Comparison of ENCODE assay signal across 11 mouse cellular contexts in the genomic region with DNA sequence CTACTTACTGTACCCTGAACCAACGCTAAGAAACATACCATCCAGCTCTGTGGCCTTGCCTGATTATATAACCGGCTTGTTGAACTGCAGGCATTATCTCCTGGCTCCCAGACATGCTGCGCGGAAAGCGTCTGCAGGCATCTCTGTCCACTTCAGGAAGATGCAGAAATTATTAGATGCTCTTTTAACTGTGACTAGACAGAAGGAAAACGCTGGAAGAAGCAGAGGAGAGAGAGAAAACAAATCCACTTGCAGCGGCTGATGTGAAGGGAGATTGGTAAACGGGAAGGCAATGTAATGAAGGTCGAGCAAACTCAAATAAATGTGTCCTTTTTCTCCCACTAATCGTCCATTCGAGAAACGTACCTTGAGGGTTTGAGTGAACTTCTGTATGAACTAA. TPM values are rescaled to one million over a fixed set of nuclear protein-coding genes. Genes with fewer than 3 reads are reported as not detected.
A peak's percentile ranks its signal among the peaks of the same experiment; 100 is the strongest.
DNase-seq lines count a peak whose midpoint lies in the region; ATAC-seq and TF ChIP-seq lines count a peak whose summit lies in the region.
"Had no signal": no experiment of that assay in that cellular context is flagged by ENCODE, and none has a peak within 500 bp of the region (broad histone marks: within the 10 kb centered on the region; RNA-seq: fewer than 3 reads in every experiment).

No protein-coding gene starts in this region.

- DNase-seq in cerebellum, adult 9-11 months, result peak; percentile 25
- DNase-seq in cerebellum, adult 18-20 months, result no peak
- DNase-seq in hindbrain, embryonic 14.5 days (ENCODE audit: low spot score), result no peak
- DNase-seq in hindbrain, postnatal 0 days (ENCODE audit: low spot score), result no peak
- peak; percentile 1 for DNase-seq in retina, postnatal 1 day
- DNase-seq in retina, embryonic 14.5 days (ENCODE audit: low spot score), result no peak
- no peak for DNase-seq in kidney, adult 18-20 months

- peaks cover 9% of the 10 kb centered on the region for H3K4me1 ChIP-seq in hindbrain, embryonic 14.5 days (replicated peaks; ENCODE audit: control insufficient read depth, insufficient read depth, low read length)
- H3K4me1 ChIP-seq in hindbrain, postnatal 0 days (ENCODE audit: insufficient read depth, low read length), result peaks cover 4% of the 10 kb centered on the region; the same call in 1 of the 2 replicates

- H3K27me3 ChIP-seq in hindbrain, embryonic 14.5 days (ENCODE audit: control insufficient read depth, insufficient read depth, low read length), result no peaks in the 10 kb centered on the region
- no peaks in the 10 kb centered on the region for H3K27me3 ChIP-seq in hindbrain, postnatal 0 days (ENCODE audit: insufficient read depth, low read length)
- H3K27me3 ChIP-seq: embryonic facial prominence, embryonic 13.5 days; forebrain, embryonic 12.5 days; heart, embryonic 13.5 days; hindbrain, embryonic 15.5 days had no signal

- no peaks in the 10 kb centered on the region for H3K9me3 ChIP-seq in hindbrain, embryonic 14.5 days (ENCODE audit: control insufficient read depth, low read length)
- H3K9me3 ChIP-seq in hindbrain, postnatal 0 days (ENCODE audit: low read length), result no peaks in the 10 kb centered on the region
- H3K9me3 ChIP-seq: embryonic facial prominence, embryonic 13.5 days; forebrain, embryonic 12.5 days; heart, embryonic 13.5 days; hindbrain, embryonic 15.5 days had no signal

- no peak overlapping the region for H3K27ac ChIP-seq in hindbrain, embryonic 14.5 days
- no peak overlapping the region for H3K27ac ChIP-seq in hindbrain, postnatal 0 days
- H3K27ac ChIP-seq: embryonic facial prominence, embryonic 13.5 days; forebrain, embryonic 12.5 days; heart, embryonic 13.5 days had no signal

- H3K9ac ChIP-seq in hindbrain, embryonic 14.5 days, result 0 out of 2 replicates have a peak overlapping the region, but pooled peaks have one; percentile 91
- no peak overlapping the region for H3K9ac ChIP-seq in hindbrain, postnatal 0 days (replicated peaks; ENCODE audit: low read length)
- H3K9ac ChIP-seq: embryonic facial prominence, embryonic 13.5 days had no signal

- no peak for TF ChIP-seq CTCF in hindbrain, postnatal 0 days (IDR thresholded peaks at IDR 0.05; ENCODE audit: low read depth)

- no peak for ATAC-seq in hindbrain, embryonic 14.5 days (ENCODE audit: low FRiP score)
- ATAC-seq in hindbrain, postnatal 0 days, result no peak

- WGBS in hindbrain, embryonic 14.5 days, result 90% methylated on average over 12 of the region's 12 CpGs
- WGBS in hindbrain, postnatal 0 days, result 88% methylated on average over 12 of the region's 12 CpGs

- no peak overlapping the region for H3K4me3 ChIP-seq in hindbrain, embryonic 14.5 days (replicated peaks; ENCODE audit: low read length)
- H3K4me3 ChIP-seq in hindbrain, postnatal 0 days (ENCODE audit: low read length), result no peak overlapping the region
- H3K4me3 ChIP-seq: hindbrain, embryonic 15.5 days had no signal

- no peak overlapping the region for H3K4me2 ChIP-seq in hindbrain, embryonic 14.5 days (replicated peaks)
- H3K4me2 ChIP-seq in hindbrain, postnatal 0 days (ENCODE audit: low read depth, low read length), result no peak overlapping the region

- peaks cover 12% of the 10 kb centered on the region for H3K36me3 ChIP-seq in hindbrain, embryonic 14.5 days (replicated peaks; ENCODE audit: control insufficient read depth, insufficient read depth)
- H3K36me3 ChIP-seq in hindbrain, postnatal 0 days (ENCODE audit: insufficient read depth, low read length), result peaks cover 8% of the 10 kb centered on the region

RNA-seq across cellular contexts. Expression of a gene that starts 1.1 kb away (rescaled TPM):
- 16.3 and 17.3 TPM in 2 replicates for polyA plus RNA-seq in hindbrain, embryonic 14.5 days (2014; fragmentation: Nextera tagmentation; extraction: Ambion mirVana)
- total RNA-seq in hindbrain, postnatal 0 days (2014; rRNA removed), result 12.7 and 16.2 TPM in 2 replicates
- 14.1 and 14.5 TPM in 2 replicates for polyA plus RNA-seq in hindbrain, postnatal 0 days (2015; fragmentation: Nextera tagmentation; extraction: Ambion mirVana)

Comparison
In these comparisons a context has a peak if more than half of its experiments do, and no peak if none do; other contexts are left out.
1. DNase-seq: peak in cerebellum, adult 9-11 months (single experiment) and retina, postnatal 1 day (single experiment); none in cerebellum, adult 18-20 months (0 of 2), hindbrain, embryonic 14.5 days (single experiment), hindbrain, postnatal 0 days (single experiment), retina, embryonic 14.5 days (single experiment) and kidney, adult 18-20 months (single experiment).